Mouse (Mus musculus): Measurements from ENCODE around the gene Dusp11. TPM values are rescaled to one million over a fixed set of nuclear protein-coding genes. Genes with fewer than 3 reads are reported as not detected.
"Not testable (repeated sequence)": the region's sequence is repeated elsewhere in the genome, so short reads cannot be mapped to it uniquely, and the experiment has no call there.

The Dusp11 gene
- total RNA-seq, 4 experiments from 2014 or later = 19.5 to 23.2 (median 22.1) TPM

GRCm38 (mm10) chr6:85895061-85895648 lies 66.3 kb downstream of the Dusp11 start:
- DNase-seq (ENCODE audit: low spot score in 2 of 2) = not testable (repeated sequence)

Other genes starting within 250 kb of the Dusp11 start
- gene Nat8f7, start 248.5 kb downstream of the Dusp11 start, total RNA-seq (2022) = under 1 TPM in 1 of 4 experiments, not detected in 3; 0.18 TPM
- gene Nat8f3, start 195.9 kb downstream of the Dusp11 start, total RNA-seq (2022) = under 1 TPM in 2 of 4 experiments, not detected in 2; 0.18 to 0.24 TPM
- gene Nat8f6, start 140.7 kb downstream of the Dusp11 start, total RNA-seq (2022) = not detected
- not detected for gene Nat8f5, start 140.7 kb downstream of the Dusp11 start, total RNA-seq (2022)
- gene Nat8, start 129.6 kb downstream of the Dusp11 start, total RNA-seq (2022) = not detected
- gene Nat8f2, start 92.5 kb downstream of the Dusp11 start, total RNA-seq (2022) = under 1 TPM in 1 of 4 experiments, not detected in 3; 0.13 TPM
- gene Nat8f4, start 56.8 kb downstream of the Dusp11 start, total RNA-seq (2022) = under 1 TPM in 1 of 4 experiments, not detected in 3; 0.13 TPM
- 10 to 100 TPM; 17.1 to 24.6 (median 20.0) TPM for gene Tprkb, start 49.8 kb downstream of the Dusp11 start, total RNA-seq (2022)
- 1 to 10 TPM; 1.3 to 2.8 (median 1.9) TPM for gene Nat8f1, start 46.0 kb downstream of the Dusp11 start, total RNA-seq (2022)
- not detected for gene Figla, start 54.5 kb upstream of the Dusp11 start, total RNA-seq (2022)
- gene Add2, start 67.0 kb upstream of the Dusp11 start, total RNA-seq (2022) = under 1 TPM in 3 of 4 experiments, not detected in 1; 0.02 to 0.16 (median 0.15) TPM
- under 1 TPM; 0.10 to 0.27 (median 0.13) TPM for gene Tgfa, start 233.6 kb upstream of the Dusp11 start, total RNA-seq (2022)

All from gastrocnemius, adult 8-10 months (tissue).